Mouse (Mus musculus) heart, adult 2 months (tissue): Measurements from ENCODE around the gene Akt1s1. TPM values are rescaled to one million over a fixed set of nuclear protein-coding genes. Genes with fewer than 3 reads are reported as not detected.

Experiments used
- DNase-seq, 2 experiments: peaks; one replicate each; pipeline ENCODE4 v3.0.0; 2021
- H3K27ac ChIP-seq: fragments of 200-600 bp; 2 replicates; pipeline ENCODE4 v1.8.1; 2022
- H3K27me3 ChIP-seq: fragments of 200-500 bp; 2 replicates; pipeline ENCODE4 v1.6.1; 2012; ENCODE audit warnings: mild to moderate bottlenecking, low read length, inconsistent platforms, mixed read lengths; ENCODE audit not compliant: control insufficient read depth, insufficient read depth
- H3K36me3 ChIP-seq: fragments of 200-500 bp; 2 replicates; pipeline ENCODE4 v1.6.1; 2012; ENCODE audit warnings: low read length, inconsistent platforms; ENCODE audit not compliant: control insufficient read depth, insufficient read depth
- H3K4me1 ChIP-seq: fragments of 200-500 bp; 2 replicates; pipeline ENCODE4 v1.6.1; 2011; ENCODE audit warnings: low read length; ENCODE audit not compliant: control insufficient read depth, insufficient read depth
- H3K4me3 ChIP-seq: fragments of 200-600 bp; 2 replicates; pipeline ENCODE4 v1.8.1; 2022
- H3K79me2 ChIP-seq: fragments of 200-500 bp; replicated peaks from 2 replicates; pipeline ENCODE4 v1.6.1; 2012; ENCODE audit warnings: mild to moderate bottlenecking, inconsistent platforms, low read length, moderate library complexity, mixed read lengths; ENCODE audit not compliant: control insufficient read depth, insufficient read depth
- H3K9ac ChIP-seq: fragments of 200-500 bp; 2 replicates; pipeline ENCODE4 v1.6.1; 2012; ENCODE audit warnings: low read depth, mild to moderate bottlenecking, control low read depth, inconsistent platforms, low read length, mixed read lengths
- CTCF ChIP-seq: fragments of 200-600 bp; IDR thresholded peaks from 2 replicates; pipeline ENCODE4 v1.8.1; 2022; ENCODE audit warnings: antibody characterized with exemption, mild to moderate bottlenecking, moderate library complexity
- EP300 ChIP-seq: fragments of 200-500 bp; IDR thresholded peaks from 2 replicates; pipeline ENCODE4 v1.6.1; 2011; ENCODE audit warnings: low read depth, low read length, control low read depth; ENCODE audit not compliant: insufficient read depth
- POLR2A ChIP-seq: fragments of 200-500 bp; IDR thresholded peaks from 2 replicates; pipeline ENCODE4 v1.6.1; 2011; ENCODE audit warnings: mild to moderate bottlenecking, low read depth, low read length, control low read depth; ENCODE audit not compliant: insufficient read depth
- WGBS: fragments of 180-500 bp; shearing (Covaris S2); methylation state at CpG from one replicate; pipeline ENCODE4 v1.1.7; 2018; 5-methylcytosine and 5-hydroxymethylcytosine counted together
- intact Hi-C: fragments of 180-260 bp; cut with DNase I; formaldehyde crosslinking; loops from one replicate; pipeline ENCODE4 v1.15.1; 2025
- polyA plus RNA-seq: library from polyadenylated mRNA; depleted of rRNA; stranded (reverse); fragments of >200 nt; gene quantifications from 2 replicates; pipeline ENCODE4 v1.2.3, GENCODE M21; 2012
- total RNA-seq, 2 experiments: library from RNA; stranded (reverse); gene quantifications; 2 replicates each; pipeline ENCODE4 v1.2.3; 2021

The Akt1s1 gene
- total and polyA plus RNA-seq, 3 experiments = 62.6 to 72.8 (median 63.0) TPM

GRCm38 (mm10) chr7:44812651-44813325, 36.0 kb upstream of the Akt1s1 start:
- TF ChIP-seq EP300 (no peak), POLR2A (no peak), CTCF (no peak)
- Histone ChIP-seq H3K36me3 (peaks cover 7% of the 10 kb centered on the region), H3K27ac (no peak overlapping the region), H3K4me3 (no peak overlapping the region), H3K9ac (no peak overlapping the region), H3K79me2 (no peaks in the 10 kb centered on the region), H3K27me3 (no peaks in the 10 kb centered on the region), H3K4me1 (peaks cover 7% of the 10 kb centered on the region)
- intact Hi-C loops = loop anchor here (10.0 kb wide), 1 partner anchor 438 kb away; no protein-coding TSS in a partner anchor
- 93% methylated on average over 20 of the region's 20 CpGs for WGBS
- DNase-seq = peak; percentile 2 to 14

GRCm38 (mm10) chr7:44813985-44814384, 34.8 kb upstream of the Akt1s1 start:
- peak; percentile 1 to 6 for DNase-seq

GRCm38 (mm10) chr7:44814423-44814822, 34.4 kb upstream of the Akt1s1 start:
- TF ChIP-seq CTCF = no peak
- no peak for TF ChIP-seq EP300
- TF ChIP-seq POLR2A = no peak
- WGBS = 83% methylated on average over 4 of the region's 4 CpGs
- peak in 1 of 2 experiments; percentile 4 for DNase-seq

More at GRCm38 (mm10) chr7:44813985-44814384, 34.8 kb upstream of the Akt1s1 start:
- Histone ChIP-seq H3K36me3 (peaks cover 11% of the 10 kb centered on the region), H3K27ac (no peak overlapping the region), H3K9ac (no peak overlapping the region), H3K79me2 (peaks cover 2% of the 10 kb centered on the region; the same call in 1 of the 2 replicates), H3K4me3 (no peak overlapping the region), H3K27me3 (no peaks in the 10 kb centered on the region), H3K4me1 (peaks cover 13% of the 10 kb centered on the region)
- 87% methylated on average over 3 of the region's 3 CpGs for WGBS
- intact Hi-C loops = loop anchor here (2.0 to 10.0 kb wide), 2 partner anchors 65 to 439 kb away; partner anchors contain the start of gene Vrk3
- TF ChIP-seq CTCF (no peak), EP300 (no peak), POLR2A (no peak)

DNA sequence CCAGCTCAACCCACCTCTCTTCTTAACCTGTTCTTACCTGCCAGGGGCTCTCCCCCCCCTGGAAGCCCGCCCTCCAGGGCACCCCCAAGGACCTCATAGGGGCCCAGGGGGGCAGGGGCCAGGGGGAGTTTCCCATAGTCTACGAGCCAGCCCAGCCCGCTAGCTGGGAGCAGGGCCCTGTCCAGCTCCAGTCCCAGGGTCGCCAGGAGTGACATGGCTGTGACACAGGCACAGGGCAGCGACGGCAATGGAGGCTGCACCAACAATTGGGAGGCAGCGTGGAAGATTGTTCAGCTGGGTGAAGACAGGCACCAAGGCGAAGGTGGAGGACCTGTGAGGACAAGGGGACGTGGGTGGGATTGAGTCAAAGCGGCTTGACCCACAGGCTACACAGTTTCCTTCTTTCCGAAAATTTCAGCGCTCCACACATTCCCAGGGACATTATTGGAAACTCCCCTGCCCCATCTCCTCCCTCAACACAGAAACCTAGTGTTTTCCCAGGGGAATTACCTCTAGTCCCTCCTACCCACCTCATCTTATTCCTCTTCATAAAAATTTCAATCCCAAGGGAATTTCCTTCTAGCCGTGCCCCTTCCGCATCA, 33.7 kb upstream of the Akt1s1 start:
- H3K27ac ChIP-seq = peak overlapping the region; percentile 93
- TF ChIP-seq CTCF = no peak
- TF ChIP-seq EP300 = no peak
- TF ChIP-seq POLR2A = no peak
- H3K9ac ChIP-seq = peak overlapping the region; percentile 62
- no peaks in the 10 kb centered on the region for H3K27me3 ChIP-seq
- intact Hi-C loops = loop anchor here (2.0 to 10.0 kb wide), 2 partner anchors 66 to 440 kb away; partner anchors contain the start of gene Vrk3
- DNase-seq = peak; percentile 20 to 39
- H3K36me3 ChIP-seq = peaks cover 12% of the 10 kb centered on the region
- 39% methylated on average over 14 of the region's 14 CpGs for WGBS
- H3K4me3 ChIP-seq = peak overlapping the region; percentile 81
- peaks cover 17% of the 10 kb centered on the region for H3K4me1 ChIP-seq
- H3K79me2 ChIP-seq = peaks cover 2% of the 10 kb centered on the region; the same call in 1 of the 2 replicates

More at GRCm38 (mm10) chr7:44814423-44814822, 34.4 kb upstream of the Akt1s1 start:
- no peaks in the 10 kb centered on the region for H3K27me3 ChIP-seq
- H3K4me1 ChIP-seq = peaks cover 13% of the 10 kb centered on the region
- intact Hi-C loops = loop anchor here (2.0 to 10.0 kb wide), 2 partner anchors 66 to 440 kb away; partner anchors contain the start of gene Vrk3
- H3K4me3 ChIP-seq = no peak overlapping the region
- no peak overlapping the region for H3K27ac ChIP-seq
- H3K36me3 ChIP-seq = peaks cover 11% of the 10 kb centered on the region
- H3K79me2 ChIP-seq = peaks cover 2% of the 10 kb centered on the region; the same call in 1 of the 2 replicates
- H3K9ac ChIP-seq = no peak overlapping the region

GRCm38 (mm10) chr7:44815721-44816469, 32.9 kb upstream of the Akt1s1 start, which contains the start of the genes Nup62 and Il4i1:
Gene Nup62 (plus strand): TSS chr7:44816088.
Gene Il4i1 (plus strand): TSS chr7:44816387.
- H3K4me3 ChIP-seq = peak within 1 kb of the TSS; percentile 81
- peaks cover 21% of the 10 kb centered on the region for H3K4me1 ChIP-seq
- intact Hi-C loops = loop anchor here (2.0 to 10.0 kb wide), 3 partner anchors 67 to 441 kb away; partner anchors contain the start of genes Med25 and Vrk3
- peaks cover 3% of the 10 kb centered on the region for H3K79me2 ChIP-seq
- DNase-seq = peak; percentile 98 to 99
- H3K36me3 ChIP-seq = peaks cover 14% of the 10 kb centered on the region
- WGBS = under 1% methylated on average over 62 of the region's 62 CpGs
- peak within 1 kb of the TSS; percentile 93 for H3K27ac ChIP-seq
- TF ChIP-seq CTCF = peak; percentile 40
- 0 out of 2 replicates have a peak, but pooled peaks have one; percentile 11 for TF ChIP-seq EP300
- TF ChIP-seq POLR2A = peak; percentile 64
- H3K9ac ChIP-seq = peak within 1 kb of the TSS; percentile 97
- H3K27me3 ChIP-seq = no peaks in the 10 kb centered on the region
